Mouse (Mus musculus) forebrain, embryonic 16.5 days (tissue): ENCODE data around the gene Tmem231. TPM values are rescaled to one million over a fixed set of nuclear protein-coding genes. Genes with fewer than 3 reads are reported as not detected.
A peak's percentile ranks its signal among the peaks of the same experiment; 100 is the strongest.

Experiments used
- ATAC-seq: fragments of 200-750 bp; cut with Nextera tagmentation; 2 replicates; pipeline ENCODE4 v1.8.0; 2017; ENCODE audit warnings: mild to moderate bottlenecking, moderate library complexity
- H3K27ac ChIP-seq: fragments of 300-500 bp; sonication (generic); 2 replicates; pipeline ENCODE4 v1.5.1; 2014; ENCODE audit warnings: low read length, control low read depth
- H3K27me3 ChIP-seq: fragments of 300-500 bp; sonication (generic); replicated peaks from 2 replicates; pipeline ENCODE4 v1.6.1; 2014; ENCODE audit warnings: low read length; ENCODE audit not compliant: control insufficient read depth, insufficient read depth
- H3K36me3 ChIP-seq: fragments of 300-500 bp; sonication (generic); 2 replicates; pipeline ENCODE4 v1.6.1; 2014; ENCODE audit not compliant: control insufficient read depth, insufficient read depth
- H3K4me1 ChIP-seq: fragments of 300-500 bp; sonication (generic); replicated peaks from 2 replicates; pipeline ENCODE4 v1.6.1; 2014; ENCODE audit warnings: low read length; ENCODE audit not compliant: control insufficient read depth, insufficient read depth
- H3K4me2 ChIP-seq: fragments of 300-500 bp; sonication (generic); 2 replicates; pipeline ENCODE4 v1.6.1; 2014; ENCODE audit warnings: mild to moderate bottlenecking, low read length, control low read depth
- H3K4me3 ChIP-seq: fragments of 300-500 bp; sonication (generic); replicated peaks from 2 replicates; pipeline ENCODE4 v1.5.1; 2014; ENCODE audit warnings: mild to moderate bottlenecking, low read length, control low read depth
- H3K9ac ChIP-seq: fragments of 300-500 bp; sonication (generic); replicated peaks from 2 replicates; pipeline ENCODE4 v1.6.1; 2014; ENCODE audit warnings: low read depth, low read length, control low read depth
- H3K9me3 ChIP-seq: fragments of 300-500 bp; sonication (generic); 2 replicates; pipeline ENCODE4 v1.6.1; 2016; ENCODE audit warnings: low read length; ENCODE audit not compliant: control insufficient read depth
- WGBS: fragments of 180-500 bp; shearing (Covaris S2); extraction: QIAGEN DNeasy Blood & Tissue Kit; methylation state at CpG from one replicate; pipeline ENCODE4 v1.1.7; 2014; 5-methylcytosine and 5-hydroxymethylcytosine counted together
- polyA plus RNA-seq: library from polyadenylated mRNA; unstranded; fragments of >200 nt; fragmentation: Nextera tagmentation; extraction: Ambion mirVana; gene quantifications from 2 replicates; pipeline ENCODE4 v1.2.1, GENCODE M21; 2015

Gene Tmem231
- polyA plus RNA-seq, 1 experiment from 2014 or later: 14.1 TPM

- no peak overlapping the region for H3K4me2 ChIP-seq
- no peaks in the 10 kb centered on the region for H3K36me3 ChIP-seq
- no peak overlapping the region for H3K4me3 ChIP-seq
- H3K27me3 ChIP-seq: no peaks in the 10 kb centered on the region
- no peak overlapping the region for H3K27ac ChIP-seq
- no peak overlapping the region for H3K9ac ChIP-seq
- WGBS: 20% methylated on average over 10 of the region's 10 CpGs
- H3K4me1 ChIP-seq: no peaks in the 10 kb centered on the region
- H3K9me3 ChIP-seq: no peaks in the 10 kb centered on the region
- ATAC-seq: no peak
Measured at GRCm38 (mm10) chr8:111923383-111923804, 10.3 kb downstream of the Tmem231 start.

- no peak overlapping the region for H3K4me3 ChIP-seq
- H3K4me1 ChIP-seq: no peaks in the 10 kb centered on the region
- no peaks in the 10 kb centered on the region for H3K9me3 ChIP-seq
- H3K27me3 ChIP-seq: no peaks in the 10 kb centered on the region
- no peak overlapping the region for H3K9ac ChIP-seq
- WGBS: 89% methylated on average over 4 of the region's 4 CpGs
- no peak overlapping the region for H3K4me2 ChIP-seq
- H3K36me3 ChIP-seq: no peaks in the 10 kb centered on the region
- no peak for ATAC-seq
- H3K27ac ChIP-seq: no peak overlapping the region
Measured at GRCm38 (mm10) chr8:111920971-111921370, 12.7 kb downstream of the Tmem231 start.

- WGBS: 96% methylated on average over 2 of the region's 2 CpGs
Measured at GRCm38 (mm10) chr8:111919663-111920062, 14.0 kb downstream of the Tmem231 start.

GRCm38 (mm10) chr8:111912860-111913432, 20.7 kb downstream of the Tmem231 start:
- H3K4me1 ChIP-seq: peaks cover 30% of the 10 kb centered on the region
- WGBS: 17% methylated on average over 12 of the region's 12 CpGs

More at GRCm38 (mm10) chr8:111919663-111920062, 14.0 kb downstream of the Tmem231 start:
- Histone ChIP-seq H3K9ac (no peak overlapping the region), H3K27me3 (no peaks in the 10 kb centered on the region), H3K4me3 (no peak overlapping the region), H3K27ac (no peak overlapping the region), H3K36me3 (no peaks in the 10 kb centered on the region), H3K9me3 (no peaks in the 10 kb centered on the region), H3K4me2 (no peak overlapping the region), H3K4me1 (no peaks in the 10 kb centered on the region)
- ATAC-seq: no peak

GRCm38 (mm10) chr8:111911572-111911971, 22.1 kb downstream of the Tmem231 start:
- Histone ChIP-seq H3K36me3 (no peaks in the 10 kb centered on the region), H3K27me3 (no peaks in the 10 kb centered on the region), H3K4me1 (peaks cover 30% of the 10 kb centered on the region), H3K4me3 (no peak overlapping the region), H3K9me3 (no peaks in the 10 kb centered on the region), H3K4me2 (no peak overlapping the region), H3K9ac (no peak overlapping the region), H3K27ac (no peak overlapping the region)
- no peak for ATAC-seq
- WGBS: 24% methylated on average over 7 of the region's 7 CpGs

More at GRCm38 (mm10) chr8:111912860-111913432, 20.7 kb downstream of the Tmem231 start:
- H3K9ac ChIP-seq: no peak overlapping the region
- H3K36me3 ChIP-seq: no peaks in the 10 kb centered on the region
- no peak overlapping the region for H3K4me3 ChIP-seq
- no peaks in the 10 kb centered on the region for H3K27me3 ChIP-seq
- H3K9me3 ChIP-seq: no peaks in the 10 kb centered on the region
- H3K27ac ChIP-seq: peak overlapping the region; percentile 66
- peak; percentile 84 for ATAC-seq
- H3K4me2 ChIP-seq: peak overlapping the region; percentile 26

GRCm38 (mm10) chr8:111909621-111910450, 23.8 kb downstream of the Tmem231 start, which contains the start of gene Chst5:
Gene Chst5, minus strand, starts transcription at chr8:111910447.
- Histone ChIP-seq H3K36me3 (no peaks in the 10 kb centered on the region), H3K4me2 (peak within 1 kb of the TSS; percentile 92), H3K4me1 (peaks cover 30% of the 10 kb centered on the region), H3K27me3 (no peaks in the 10 kb centered on the region), H3K27ac (no peak within 1 kb of the TSS), H3K9ac (peak within 1 kb of the TSS; percentile 78), H3K9me3 (no peaks in the 10 kb centered on the region), H3K4me3 (peak within 1 kb of the TSS; percentile 49)
- ATAC-seq: peak; percentile 24; the same call in 1 of the 2 replicates
- 2% methylated on average over 47 of the region's 47 CpGs for WGBS

GRCm38 (mm10) chr8:111905500-111906121, 28.1 kb downstream of the Tmem231 start:
- Histone ChIP-seq H3K9me3 (no peaks in the 10 kb centered on the region), H3K27me3 (no peaks in the 10 kb centered on the region), H3K4me1 (peaks cover 10% of the 10 kb centered on the region), H3K4me3 (no peak overlapping the region), H3K4me2 (no peak overlapping the region), H3K9ac (no peak overlapping the region), H3K36me3 (no peaks in the 10 kb centered on the region), H3K27ac (no peak overlapping the region)
- WGBS: 76% methylated on average over 7 of the region's 8 CpGs
- ATAC-seq: no peak

- Histone ChIP-seq H3K9ac (no peak overlapping the region), H3K36me3 (no peaks in the 10 kb centered on the region), H3K9me3 (no peaks in the 10 kb centered on the region), H3K27ac (no peak overlapping the region), H3K4me3 (no peak overlapping the region), H3K27me3 (no peaks in the 10 kb centered on the region), H3K4me1 (no peaks in the 10 kb centered on the region), H3K4me2 (no peak overlapping the region)
- no peak for ATAC-seq
- 32% methylated on average over 5 of the region's 5 CpGs for WGBS
Measured at GRCm38 (mm10) chr8:111902080-111902479, 31.6 kb downstream of the Tmem231 start.

- H3K4me2 ChIP-seq: no peak overlapping the region
- H3K4me1 ChIP-seq: no peaks in the 10 kb centered on the region
- H3K27me3 ChIP-seq: 0 out of 2 replicates have a peak, but pooled peaks cover 2% of the 10 kb centered on the region
- H3K9me3 ChIP-seq: no peaks in the 10 kb centered on the region
- H3K36me3 ChIP-seq: no peaks in the 10 kb centered on the region
- no peak for ATAC-seq
- H3K27ac ChIP-seq: no peak overlapping the region
- 39% methylated on average over 10 of the region's 10 CpGs for WGBS
- H3K9ac ChIP-seq: no peak overlapping the region
- no peak overlapping the region for H3K4me3 ChIP-seq
Measured at GRCm38 (mm10) chr8:111898586-111898985, 35.1 kb downstream of the Tmem231 start.
